Mouse (Mus musculus) embryonic facial prominence, embryonic 12.5 days (tissue): ENCODE data around the gene Lmnb2. TPM values are rescaled to one million over a fixed set of nuclear protein-coding genes. Genes with fewer than 3 reads are reported as not detected.
A peak's percentile ranks its signal among the peaks of the same experiment; 100 is the strongest.

Experiments
- ATAC-seq: fragments of 200-750 bp; cut with Nextera tagmentation; 2 replicates; pipeline ENCODE4 v1.8.0; 2017; ENCODE audit not compliant: insufficient number of reproducible peaks, insufficient read depth, low FRiP score, low TSS enrichment
- H3K27ac ChIP-seq: fragments of 300-500 bp; sonication (generic); 2 replicates; pipeline ENCODE4 v1.5.1; 2016; ENCODE audit warnings: mild to moderate bottlenecking
- H3K27me3 ChIP-seq: fragments of 300-500 bp; sonication (generic); 2 replicates; pipeline ENCODE4 v1.6.1; 2016; ENCODE audit warnings: mild to moderate bottlenecking, moderate library complexity
- H3K36me3 ChIP-seq: fragments of 300-500 bp; sonication (generic); 2 replicates; pipeline ENCODE4 v1.6.1; 2016; ENCODE audit warnings: mild to moderate bottlenecking
- H3K4me1 ChIP-seq: fragments of 300-500 bp; sonication (generic); 2 replicates; pipeline ENCODE4 v1.6.1; 2016
- H3K4me2 ChIP-seq: fragments of 300-500 bp; sonication (generic); replicated peaks from 2 replicates; pipeline ENCODE4 v1.6.1; 2016; ENCODE audit warnings: mild to moderate bottlenecking, moderate library complexity
- H3K4me3 ChIP-seq: fragments of 300-500 bp; sonication (generic); 2 replicates; pipeline ENCODE4 v1.5.1; 2016; ENCODE audit warnings: mild to moderate bottlenecking
- H3K9ac ChIP-seq: fragments of 300-500 bp; sonication (generic); 2 replicates; pipeline ENCODE4 v1.6.1; 2016; ENCODE audit warnings: mild to moderate bottlenecking, moderate library complexity
- H3K9me3 ChIP-seq: fragments of 300-500 bp; sonication (generic); 2 replicates; pipeline ENCODE4 v1.6.1; 2016; ENCODE audit warnings: mild to moderate bottlenecking, moderate library complexity
- whole genome bisulfite sequencing: fragments of 180-500 bp; shearing (Covaris S2); methylation state at CpG from one replicate; pipeline ENCODE4 v1.1.7; 2016; 5-methylcytosine and 5-hydroxymethylcytosine counted together
- polyA plus RNA-seq: library from polyadenylated mRNA; unstranded; fragments of >200 nt; fragmentation: Nextera tagmentation; extraction: Ambion mirVana; gene quantifications from 2 replicates; pipeline ENCODE4 v1.2.1, GENCODE M21; 2016

Gene Lmnb2
- polyA plus RNA-seq, 1 experiment from 2014 or later, result 70.3 TPM

DNA sequence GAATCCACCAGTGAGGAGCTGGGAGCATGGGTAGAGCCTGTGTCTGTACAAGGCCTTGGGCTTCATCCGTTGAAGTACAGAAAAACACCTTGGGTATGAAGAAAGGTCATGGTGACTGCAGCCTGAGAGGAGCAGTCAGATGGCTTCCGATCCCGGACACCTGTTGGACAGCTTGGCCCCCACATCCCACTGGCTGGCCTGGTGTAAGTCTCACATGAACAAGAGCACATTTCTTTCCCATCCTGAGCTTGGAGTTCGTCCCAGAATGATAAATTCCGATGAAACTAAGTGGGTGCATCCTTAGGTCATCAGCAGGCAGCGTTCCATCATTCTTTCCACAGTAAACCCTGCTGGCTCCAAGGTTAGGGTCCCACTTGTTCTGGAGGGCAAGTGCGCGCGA, 25.7 kb upstream of the Lmnb2 start:
- Histone ChIP-seq H3K9me3 (no peaks in the 10 kb centered on the region), H3K9ac (no peak overlapping the region), H3K27me3 (no peaks in the 10 kb centered on the region), H3K4me1 (peaks cover 40% of the 10 kb centered on the region), H3K4me3 (no peak overlapping the region), H3K4me2 (no peak overlapping the region), H3K36me3 (no peaks in the 10 kb centered on the region), H3K27ac (no peak overlapping the region)
- 81% methylated on average over 9 of the region's 9 CpGs for WGBS
- ATAC-seq, result no peak

GRCm38 (mm10) chr10:80942919-80943318, 24.9 kb upstream of the Lmnb2 start:
- H3K27ac ChIP-seq, result no peak overlapping the region
- peaks cover 46% of the 10 kb centered on the region for H3K4me1 ChIP-seq
- H3K4me2 ChIP-seq, result no peak overlapping the region
- no peak overlapping the region for H3K9ac ChIP-seq
- WGBS, result 42% methylated on average over 8 of the region's 8 CpGs
- no peak for ATAC-seq
- no peak overlapping the region for H3K4me3 ChIP-seq
- no peaks in the 10 kb centered on the region for H3K36me3 ChIP-seq
- no peaks in the 10 kb centered on the region for H3K27me3 ChIP-seq
- no peaks in the 10 kb centered on the region for H3K9me3 ChIP-seq

- no peak overlapping the region for H3K4me2 ChIP-seq
- 65% methylated on average over 2 of the region's 2 CpGs for WGBS
- H3K4me3 ChIP-seq, result no peak overlapping the region
- 0 out of 2 replicates have a peak, but pooled peaks cover 3% of the 10 kb centered on the region for H3K27me3 ChIP-seq
- no peak for ATAC-seq
- 0 out of 2 replicates have a peak overlapping the region, but pooled peaks have one; percentile 90 for H3K27ac ChIP-seq
- no peaks in the 10 kb centered on the region for H3K9me3 ChIP-seq
- no peak overlapping the region for H3K9ac ChIP-seq
- no peaks in the 10 kb centered on the region for H3K36me3 ChIP-seq
- peaks cover 53% of the 10 kb centered on the region for H3K4me1 ChIP-seq
Measured at GRCm38 (mm10) chr10:80940988-80941347, 22.9 kb upstream of the Lmnb2 start.

GRCm38 (mm10) chr10:80940320-80940987, 22.4 kb upstream of the Lmnb2 start:
- H3K27me3 ChIP-seq, result 0 out of 2 replicates have a peak, but pooled peaks cover 7% of the 10 kb centered on the region
- no peak for ATAC-seq
- H3K9ac ChIP-seq, result peak overlapping the region; percentile 37; the same call in 1 of the 2 replicates
- WGBS, result 36% methylated on average over 8 of the region's 8 CpGs
- H3K4me2 ChIP-seq, result peak overlapping the region; percentile 65
- peaks cover 58% of the 10 kb centered on the region for H3K4me1 ChIP-seq
- H3K36me3 ChIP-seq, result no peaks in the 10 kb centered on the region
- H3K4me3 ChIP-seq, result peak overlapping the region; percentile 39
- H3K27ac ChIP-seq, result peak overlapping the region; percentile 90
- no peaks in the 10 kb centered on the region for H3K9me3 ChIP-seq

- peaks cover 61% of the 10 kb centered on the region for H3K4me1 ChIP-seq
- ATAC-seq, result no peak
- H3K9me3 ChIP-seq, result no peaks in the 10 kb centered on the region
- peaks cover 9% of the 10 kb centered on the region for H3K27me3 ChIP-seq
- peak overlapping the region; percentile 39 for H3K4me3 ChIP-seq
- H3K27ac ChIP-seq, result peak overlapping the region; percentile 90
- no peaks in the 10 kb centered on the region for H3K36me3 ChIP-seq
- WGBS, result 2% methylated on average over 28 of the region's 28 CpGs
- peak overlapping the region; percentile 65 for H3K4me2 ChIP-seq
- peak overlapping the region; percentile 34 for H3K9ac ChIP-seq
Measured at GRCm38 (mm10) chr10:80939671-80940070, 21.6 kb upstream of the Lmnb2 start.

DNA sequence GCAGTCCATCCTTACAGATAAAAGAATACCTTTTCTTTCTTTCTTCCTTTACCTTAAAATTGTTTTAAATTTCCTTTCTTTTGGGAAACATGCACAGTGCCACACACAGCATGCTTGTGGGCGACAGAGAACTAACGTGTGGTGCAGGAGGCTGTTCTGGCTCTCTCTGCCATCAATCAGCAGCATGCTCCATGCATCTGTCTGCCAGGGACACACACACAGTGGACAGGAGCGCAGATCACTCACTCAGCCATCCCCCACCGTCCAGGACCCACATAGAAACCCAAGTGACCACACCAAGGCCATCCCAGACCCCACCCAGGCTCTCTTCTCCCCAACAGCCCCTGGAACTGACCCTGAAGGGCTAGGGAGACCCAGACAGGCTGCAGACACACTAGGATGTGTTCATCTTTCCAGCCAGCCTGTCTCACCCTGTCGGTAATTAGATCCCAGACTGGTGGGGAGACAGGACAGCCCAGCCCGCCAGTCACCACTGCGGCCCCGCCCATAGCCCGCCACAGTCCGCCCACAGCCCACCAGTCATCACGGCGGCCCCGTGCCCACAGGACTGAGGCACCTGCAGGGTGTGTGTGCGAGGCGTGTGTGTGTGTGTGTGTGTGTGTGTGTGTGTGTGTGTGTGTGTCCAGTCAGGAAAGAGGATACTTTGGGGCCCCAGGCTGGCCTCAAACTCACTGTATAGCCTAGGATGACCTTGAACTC, 20.9 kb upstream of the Lmnb2 start:
- H3K4me3 ChIP-seq, result peak overlapping the region; percentile 39
- H3K9ac ChIP-seq, result peak overlapping the region; percentile 41
- peak; percentile 58 for ATAC-seq
- WGBS, result 7% methylated on average over 14 of the region's 15 CpGs
- no peaks in the 10 kb centered on the region for H3K36me3 ChIP-seq
- peaks cover 16% of the 10 kb centered on the region for H3K27me3 ChIP-seq
- H3K4me2 ChIP-seq, result peak overlapping the region; percentile 65
- H3K4me1 ChIP-seq, result peaks cover 68% of the 10 kb centered on the region
- H3K27ac ChIP-seq, result peak overlapping the region; percentile 90
- no peaks in the 10 kb centered on the region for H3K9me3 ChIP-seq

- WGBS, result 29% methylated on average over 8 of the region's 8 CpGs
- no peaks in the 10 kb centered on the region for H3K9me3 ChIP-seq
- peak overlapping the region; percentile 90 for H3K27ac ChIP-seq
- no peak overlapping the region for H3K4me3 ChIP-seq
- no peaks in the 10 kb centered on the region for H3K36me3 ChIP-seq
- no peak overlapping the region for H3K9ac ChIP-seq
- H3K4me2 ChIP-seq, result 0 out of 2 replicates have a peak overlapping the region, but pooled peaks have one; percentile 1
- no peak for ATAC-seq
- H3K27me3 ChIP-seq, result peaks cover 29% of the 10 kb centered on the region
- peaks cover 81% of the 10 kb centered on the region for H3K4me1 ChIP-seq
Measured at GRCm38 (mm10) chr10:80937646-80938045, 19.6 kb upstream of the Lmnb2 start.

DNA sequence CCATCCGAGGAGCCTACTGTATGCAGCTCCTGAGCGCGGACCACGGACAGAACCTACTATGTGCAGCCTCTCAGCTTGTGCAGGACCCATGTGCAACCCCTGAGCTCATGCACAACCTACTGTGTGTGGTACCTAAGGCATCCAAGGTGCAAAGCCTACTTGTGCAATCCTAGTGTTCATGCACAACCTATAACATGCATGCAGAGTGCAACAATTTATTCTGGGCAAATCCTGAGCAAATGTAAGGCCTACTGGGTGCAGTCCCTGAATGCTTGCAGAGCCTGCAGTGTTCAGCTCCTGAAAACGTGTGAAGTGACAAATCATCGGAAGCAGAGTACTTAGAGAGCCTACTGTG, 18.7 kb upstream of the Lmnb2 start:
- Histone ChIP-seq H3K36me3 (no peaks in the 10 kb centered on the region), H3K9me3 (no peaks in the 10 kb centered on the region), H3K9ac (peak overlapping the region; percentile 57), H3K4me3 (peak overlapping the region; percentile 34; the same call in 1 of the 2 replicates), H3K4me1 (peaks cover 90% of the 10 kb centered on the region), H3K27ac (peak overlapping the region; percentile 90), H3K4me2 (peak overlapping the region; percentile 60), H3K27me3 (peaks cover 37% of the 10 kb centered on the region)
- ATAC-seq, result no peak; the same call in 1 of the 2 replicates
- WGBS, result 16% methylated on average over 6 of the region's 6 CpGs

DNA sequence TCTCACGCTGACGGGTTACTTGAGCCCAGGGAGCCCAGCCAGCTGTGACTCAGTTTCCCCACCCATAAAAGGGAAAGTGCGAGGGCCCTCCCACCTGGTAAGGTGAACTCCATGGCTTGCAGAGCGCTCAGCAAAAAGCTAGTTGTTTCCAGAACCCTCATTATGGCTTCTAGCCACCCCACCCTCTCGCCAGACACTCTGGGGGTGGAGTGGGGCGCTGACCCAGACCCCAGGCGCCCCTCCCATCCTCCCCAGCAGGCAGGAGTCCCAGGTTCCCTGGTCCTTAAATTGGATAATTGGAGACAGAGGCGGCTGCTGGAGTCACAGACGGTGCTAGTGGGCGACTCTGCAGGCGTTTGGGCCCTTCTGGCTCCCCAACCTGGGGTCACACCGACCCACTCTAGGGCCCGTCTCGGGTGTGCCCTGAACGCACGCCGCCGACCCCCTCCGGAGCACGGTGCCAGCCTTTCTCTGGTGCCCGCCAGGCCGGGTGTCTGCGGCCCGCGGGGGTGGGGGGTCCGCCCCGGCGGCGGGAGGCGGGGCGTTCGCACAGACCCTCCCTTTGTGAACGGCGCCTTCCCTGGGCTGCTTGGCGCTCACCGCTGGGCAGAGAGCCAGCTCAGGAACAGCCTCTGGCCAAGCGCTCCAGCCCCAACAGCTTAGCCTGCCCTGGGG, 18.2 kb upstream of the Lmnb2 start:
- peak overlapping the region; percentile 60 for H3K4me2 ChIP-seq
- peaks cover 42% of the 10 kb centered on the region for H3K27me3 ChIP-seq
- under 1% methylated on average over 37 of the region's 37 CpGs for WGBS
- H3K4me1 ChIP-seq, result peaks cover 95% of the 10 kb centered on the region
- ATAC-seq, result peak; percentile 49; the same call in 1 of the 2 replicates
- H3K9ac ChIP-seq, result peak overlapping the region; percentile 57
- no peaks in the 10 kb centered on the region for H3K9me3 ChIP-seq
- peak overlapping the region; percentile 90 for H3K27ac ChIP-seq
- peak overlapping the region; percentile 34 for H3K4me3 ChIP-seq
- H3K36me3 ChIP-seq, result no peaks in the 10 kb centered on the region

DNA sequence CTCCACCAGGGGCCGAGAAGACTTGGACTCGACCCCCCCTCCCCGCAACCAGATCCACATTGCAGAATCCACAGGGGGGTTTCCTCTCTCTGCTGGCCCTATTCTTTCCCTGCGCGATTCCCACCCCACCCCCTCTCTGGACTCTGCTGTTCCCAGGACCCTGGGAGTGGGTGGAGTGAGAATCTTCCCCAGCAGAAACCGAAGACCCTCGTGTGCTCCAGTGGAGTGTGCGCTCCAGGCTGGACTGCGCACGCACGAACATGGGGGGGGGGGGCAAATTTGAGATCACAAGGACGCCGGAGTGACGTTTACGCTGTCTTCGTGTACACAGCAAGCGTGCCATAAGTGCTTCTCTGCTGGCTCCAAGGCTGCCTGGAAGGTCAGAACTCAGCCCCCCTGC, 17.7 kb upstream of the Lmnb2 start:
- no peaks in the 10 kb centered on the region for H3K36me3 ChIP-seq
- WGBS, result 2% methylated on average over 17 of the region's 17 CpGs
- H3K9me3 ChIP-seq, result no peaks in the 10 kb centered on the region
- peak overlapping the region; percentile 57; the same call in 1 of the 2 replicates for H3K9ac ChIP-seq
- peak overlapping the region; percentile 90 for H3K27ac ChIP-seq
- ATAC-seq, result no peak; the same call in 1 of the 2 replicates
- peak overlapping the region; percentile 34 for H3K4me3 ChIP-seq
- peak overlapping the region; percentile 60 for H3K4me2 ChIP-seq
- peaks cover 95% of the 10 kb centered on the region for H3K4me1 ChIP-seq
- peaks cover 48% of the 10 kb centered on the region for H3K27me3 ChIP-seq

- H3K27ac ChIP-seq, result peak overlapping the region; percentile 90
- peaks cover 49% of the 10 kb centered on the region for H3K27me3 ChIP-seq
- peak overlapping the region; percentile 60 for H3K4me2 ChIP-seq
Measured at GRCm38 (mm10) chr10:80935241-80935640, 17.2 kb upstream of the Lmnb2 start.

More at GRCm38 (mm10) chr10:80935241-80935640, 17.2 kb upstream of the Lmnb2 start:
- 0 out of 2 replicates have a peak overlapping the region, but pooled peaks have one; percentile 57 for H3K9ac ChIP-seq
- WGBS, result 6% methylated on average over 3 of the region's 3 CpGs
- no peaks in the 10 kb centered on the region for H3K9me3 ChIP-seq
- H3K36me3 ChIP-seq, result no peaks in the 10 kb centered on the region
- no peak for ATAC-seq
- H3K4me1 ChIP-seq, result peaks cover 95% of the 10 kb centered on the region
- no peak overlapping the region for H3K4me3 ChIP-seq
